Mouse (Mus musculus): ENCODE results near the gene 1700001C19Rik.

Gene 1700001C19Rik

GRCm38 (mm10) chr17:47376779-47377280, 60.3 kb downstream of the 1700001C19Rik start:
- DNase-seq (ENCODE audit: low spot score in 2 of 2) = no peak

- DNase-seq (ENCODE audit: low spot score in 2 of 2) = no peak
Measured at GRCm38 (mm10) chr17:47373991-47374390, 63.2 kb downstream of the 1700001C19Rik start.

GRCm38 (mm10) chr17:47371451-47371850, 65.7 kb downstream of the 1700001C19Rik start:
- peak in 1 of 2 experiments; percentile 41 for DNase-seq (ENCODE audit: low spot score in 2 of 2)

- no peak for DNase-seq (ENCODE audit: low spot score in 2 of 2)
Measured at GRCm38 (mm10) chr17:47369087-47369443, 68.1 kb downstream of the 1700001C19Rik start.

GRCm38 (mm10) chr17:47368401-47369086, 68.6 kb downstream of the 1700001C19Rik start, which contains the start of gene Mrps10:
Gene Mrps10 (plus strand): TSS chr17:47368887.
- DNase-seq (ENCODE audit: low spot score in 2 of 2) = peak; percentile 81 to 82
